Mouse (Mus musculus) neural tube, embryonic 15.5 days (tissue): ENCODE measurements around the gene Nr1h4. TPM values are rescaled to one million over a fixed set of nuclear protein-coding genes. Genes with fewer than 3 reads are reported as not detected.

Experiments
- ATAC-seq: fragments of 200-750 bp; cut with Nextera tagmentation; 2 replicates; pipeline ENCODE4 v1.8.0; 2017; ENCODE audit warnings: mild to moderate bottlenecking, moderate TSS enrichment, moderate library complexity; ENCODE audit not compliant: low FRiP score
- H3K27ac ChIP-seq: fragments of 300-500 bp; sonication (generic); replicated peaks from 2 replicates; pipeline ENCODE4 v1.5.1; 2015; ENCODE audit warnings: mild to moderate bottlenecking, inconsistent platforms
- H3K27me3 ChIP-seq: fragments of 300-500 bp; sonication (generic); replicated peaks from 2 replicates; pipeline ENCODE4 v1.6.1; 2015; ENCODE audit warnings: inconsistent platforms
- H3K36me3 ChIP-seq: fragments of 300-500 bp; sonication (generic); 2 replicates; pipeline ENCODE4 v1.6.1; 2015; ENCODE audit warnings: inconsistent platforms
- H3K4me1 ChIP-seq: fragments of 300-500 bp; sonication (generic); 2 replicates; pipeline ENCODE4 v1.6.1; 2015; ENCODE audit warnings: inconsistent platforms
- H3K4me2 ChIP-seq: fragments of 300-500 bp; sonication (generic); 2 replicates; pipeline ENCODE4 v1.6.1; 2015; ENCODE audit warnings: inconsistent platforms, mild to moderate bottlenecking, moderate library complexity
- H3K4me3 ChIP-seq: fragments of 300-500 bp; sonication (generic); replicated peaks from 2 replicates; pipeline ENCODE4 v1.5.1; 2015; ENCODE audit warnings: mild to moderate bottlenecking, inconsistent platforms
- H3K9ac ChIP-seq: fragments of 300-500 bp; sonication (generic); replicated peaks from 2 replicates; pipeline ENCODE4 v1.6.1; 2015; ENCODE audit warnings: mild to moderate bottlenecking, inconsistent platforms
- H3K9me3 ChIP-seq: fragments of 300-500 bp; sonication (generic); replicated peaks from 2 replicates; pipeline ENCODE4 v1.6.1; 2016; ENCODE audit warnings: inconsistent platforms
- WGBS: fragments of 180-500 bp; shearing (Covaris S2); methylation state at CpG from one replicate; pipeline ENCODE4 v1.1.7; 2015; ENCODE audit warnings: mixed read lengths; 5-methylcytosine and 5-hydroxymethylcytosine counted together
- polyA plus RNA-seq: library from polyadenylated mRNA; unstranded; fragments of >200 nt; fragmentation: Nextera tagmentation; extraction: Ambion mirVana; gene quantifications from 2 replicates; pipeline ENCODE4 v1.2.1, GENCODE M21; 2015

Gene Nr1h4
- polyA plus RNA-seq, 1 experiment from 2014 or later = not detected

DNA sequence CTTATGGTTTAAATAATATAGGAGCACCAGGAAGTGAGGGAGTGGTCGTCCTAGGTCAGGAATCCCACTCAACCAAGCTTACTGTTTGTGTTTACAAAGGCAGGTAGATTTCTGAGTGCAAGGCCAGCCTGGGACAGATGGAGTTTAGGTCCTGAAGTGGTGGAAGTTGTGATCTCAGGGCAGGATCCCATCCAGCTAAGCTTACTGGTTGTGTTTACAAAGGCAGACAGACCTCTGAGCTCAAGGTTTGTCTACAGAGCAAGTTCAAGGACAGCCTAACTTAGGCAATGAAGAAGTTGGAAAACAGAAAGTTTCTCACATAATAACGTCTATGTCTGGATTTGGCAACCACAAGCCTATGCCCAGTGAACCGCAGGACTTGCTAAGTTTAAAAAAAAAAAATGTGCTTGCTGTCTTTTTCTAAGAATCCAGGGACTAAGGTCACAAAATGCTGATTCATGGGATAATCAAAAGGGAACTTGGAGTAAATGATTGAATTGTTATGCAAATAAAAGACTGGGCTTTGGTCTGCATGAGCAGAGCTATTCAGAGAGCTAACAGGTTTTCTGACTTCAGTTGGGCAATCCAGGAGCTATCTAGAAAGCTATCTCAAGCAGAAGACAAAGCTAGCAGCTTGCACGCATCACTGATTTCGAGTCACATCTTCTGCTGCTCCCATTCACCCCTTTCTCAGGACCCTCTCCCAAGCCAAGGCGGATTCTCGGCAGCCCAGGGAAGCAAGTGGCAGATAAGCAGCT is 62.6 kb downstream of the Nr1h4 start:
- Histone ChIP-seq H3K4me1 (no peaks in the 10 kb centered on the region), H3K9me3 (0 out of 2 replicates have a peak, but pooled peaks cover 4% of the 10 kb centered on the region), H3K4me2 (no peak overlapping the region), H3K9ac (no peak overlapping the region), H3K27ac (no peak overlapping the region), H3K4me3 (no peak overlapping the region), H3K27me3 (no peaks in the 10 kb centered on the region), H3K36me3 (no peaks in the 10 kb centered on the region)
- 54% methylated on average over 7 of the region's 7 CpGs for WGBS
- ATAC-seq = no peak

GRCm38 (mm10) chr10:89464760-89465405 is 68.5 kb downstream of the Nr1h4 start:
- Histone ChIP-seq H3K4me2 (no peak overlapping the region), H3K9me3 (no peaks in the 10 kb centered on the region), H3K36me3 (no peaks in the 10 kb centered on the region), H3K4me3 (no peak overlapping the region), H3K27me3 (no peaks in the 10 kb centered on the region), H3K27ac (no peak overlapping the region), H3K9ac (no peak overlapping the region), H3K4me1 (no peaks in the 10 kb centered on the region)
- ATAC-seq = no peak
- 94% methylated on average over 4 of the region's 4 CpGs for WGBS

DNA sequence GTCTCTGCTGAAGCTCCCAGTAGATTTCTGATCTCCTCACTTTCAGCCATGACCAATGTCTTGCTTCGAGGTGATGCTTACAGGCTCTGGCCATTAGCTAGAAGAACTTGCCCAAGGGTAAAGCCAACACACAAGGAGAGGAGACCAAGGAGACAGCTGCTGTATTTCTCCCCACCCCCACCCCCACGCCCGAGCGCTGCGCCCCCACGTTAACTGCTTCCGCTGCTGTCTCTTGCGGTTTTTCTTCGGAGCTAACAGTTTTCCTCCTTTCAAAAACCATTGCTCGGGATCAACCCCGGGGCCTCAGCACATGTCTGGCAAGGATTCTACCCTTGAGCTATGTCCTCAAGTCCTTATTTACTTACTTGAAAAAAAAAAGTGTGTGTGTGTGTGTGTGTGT is 70.5 kb downstream of the Nr1h4 start:
- Histone ChIP-seq H3K27ac (no peak overlapping the region), H3K9me3 (no peaks in the 10 kb centered on the region), H3K4me3 (no peak overlapping the region), H3K4me1 (no peaks in the 10 kb centered on the region), H3K9ac (no peak overlapping the region), H3K27me3 (no peaks in the 10 kb centered on the region), H3K4me2 (no peak overlapping the region), H3K36me3 (no peaks in the 10 kb centered on the region)
- 80% methylated on average over 11 of the region's 11 CpGs for whole genome bisulfite sequencing
- ATAC-seq = no peak

DNA sequence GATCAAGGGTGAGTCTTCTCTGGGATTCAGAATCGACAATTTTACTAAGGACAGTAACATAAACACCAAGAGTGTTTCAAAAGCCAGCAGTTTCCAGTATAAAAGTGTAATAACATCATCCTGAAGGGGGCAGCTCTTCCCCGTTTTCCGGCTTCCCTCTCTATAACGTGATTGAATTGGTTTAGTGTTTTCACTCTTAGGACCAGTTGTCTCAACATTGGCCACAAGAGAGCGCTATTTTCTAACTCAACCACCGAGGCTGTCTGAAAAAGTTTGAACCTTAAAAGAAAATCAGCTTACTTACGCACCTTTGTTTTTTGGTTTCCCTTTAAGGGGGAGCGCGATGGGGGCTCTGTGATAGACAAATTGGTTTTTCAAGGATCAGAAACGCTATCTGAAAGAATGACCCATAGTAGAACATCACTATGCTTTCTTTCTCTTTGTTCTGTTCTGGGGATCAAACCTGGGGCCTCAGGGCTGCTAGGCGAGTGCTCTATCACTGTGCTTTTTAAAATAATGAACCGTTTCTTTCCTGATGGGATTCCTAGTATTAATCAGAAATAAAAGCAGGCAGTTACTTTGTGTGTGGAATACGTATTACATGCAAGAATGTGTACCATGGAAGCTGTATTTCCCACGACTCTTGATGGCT is 71.4 kb downstream of the Nr1h4 start:
- WGBS = 18% methylated on average over 14 of the region's 14 CpGs
- Histone ChIP-seq H3K9me3 (no peaks in the 10 kb centered on the region), H3K4me3 (no peak overlapping the region), H3K9ac (no peak overlapping the region), H3K4me2 (no peak overlapping the region), H3K36me3 (no peaks in the 10 kb centered on the region), H3K27me3 (no peaks in the 10 kb centered on the region), H3K27ac (no peak overlapping the region), H3K4me1 (no peaks in the 10 kb centered on the region)
- ATAC-seq = peak; percentile 90

- Histone ChIP-seq H3K9me3 (no peaks in the 10 kb centered on the region), H3K27ac (no peak overlapping the region), H3K9ac (no peak overlapping the region), H3K36me3 (no peaks in the 10 kb centered on the region), H3K4me2 (no peak overlapping the region), H3K27me3 (no peaks in the 10 kb centered on the region), H3K4me1 (no peaks in the 10 kb centered on the region), H3K4me3 (no peak overlapping the region)
- WGBS = 68% methylated on average over 11 of the region's 11 CpGs
- no peak for ATAC-seq
Measured at GRCm38 (mm10) chr10:89460972-89461371, 72.4 kb downstream of the Nr1h4 start.

GRCm38 (mm10) chr10:89458770-89459169 is 74.6 kb downstream of the Nr1h4 start:
- Histone ChIP-seq H3K36me3 (no peaks in the 10 kb centered on the region), H3K27ac (no peak overlapping the region), H3K9ac (no peak overlapping the region), H3K4me1 (no peaks in the 10 kb centered on the region), H3K27me3 (no peaks in the 10 kb centered on the region), H3K4me3 (no peak overlapping the region), H3K4me2 (no peak overlapping the region), H3K9me3 (no peaks in the 10 kb centered on the region)
- WGBS = 79% methylated on average over 3 of the region's 3 CpGs
- no peak for ATAC-seq

DNA sequence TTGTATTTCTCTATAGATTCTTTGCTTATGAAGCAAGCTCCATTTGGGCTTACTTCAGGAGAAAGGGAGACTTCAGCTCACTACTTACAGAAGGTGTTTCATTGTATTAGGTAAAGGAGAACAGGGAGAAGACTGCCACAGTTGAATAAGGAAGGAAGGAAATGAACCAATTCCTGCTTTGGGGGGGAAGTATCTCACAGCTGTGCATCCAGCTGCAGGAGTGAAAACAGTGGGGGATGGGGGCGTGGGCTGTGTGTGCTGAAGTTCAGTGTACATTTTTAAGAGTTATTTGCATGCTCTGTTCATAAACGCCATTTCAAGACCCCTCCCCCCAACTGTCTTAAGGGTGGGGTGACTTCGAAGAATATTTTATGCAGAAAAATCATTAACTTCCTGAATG is 79.6 kb downstream of the Nr1h4 start:
- no peaks in the 10 kb centered on the region for H3K4me1 ChIP-seq
- no peak overlapping the region for H3K4me2 ChIP-seq
- H3K9me3 ChIP-seq = no peaks in the 10 kb centered on the region
- no peaks in the 10 kb centered on the region for H3K27me3 ChIP-seq
- ATAC-seq = no peak
- H3K36me3 ChIP-seq = no peaks in the 10 kb centered on the region
- no peak overlapping the region for H3K4me3 ChIP-seq
- no peak overlapping the region for H3K9ac ChIP-seq
- no peak overlapping the region for H3K27ac ChIP-seq
- 86% methylated on average over 3 of the region's 3 CpGs for WGBS

- ATAC-seq = no peak
- WGBS = 86% methylated on average over 15 of the region's 15 CpGs
- no peaks in the 10 kb centered on the region for H3K27me3 ChIP-seq
- no peaks in the 10 kb centered on the region for H3K4me1 ChIP-seq
- no peak overlapping the region for H3K4me3 ChIP-seq
- H3K9ac ChIP-seq = no peak overlapping the region
- no peaks in the 10 kb centered on the region for H3K9me3 ChIP-seq
- H3K4me2 ChIP-seq = no peak overlapping the region
- H3K27ac ChIP-seq = no peak overlapping the region
- H3K36me3 ChIP-seq = no peaks in the 10 kb centered on the region
Measured at GRCm38 (mm10) chr10:89453068-89453641, 80.2 kb downstream of the Nr1h4 start.

DNA sequence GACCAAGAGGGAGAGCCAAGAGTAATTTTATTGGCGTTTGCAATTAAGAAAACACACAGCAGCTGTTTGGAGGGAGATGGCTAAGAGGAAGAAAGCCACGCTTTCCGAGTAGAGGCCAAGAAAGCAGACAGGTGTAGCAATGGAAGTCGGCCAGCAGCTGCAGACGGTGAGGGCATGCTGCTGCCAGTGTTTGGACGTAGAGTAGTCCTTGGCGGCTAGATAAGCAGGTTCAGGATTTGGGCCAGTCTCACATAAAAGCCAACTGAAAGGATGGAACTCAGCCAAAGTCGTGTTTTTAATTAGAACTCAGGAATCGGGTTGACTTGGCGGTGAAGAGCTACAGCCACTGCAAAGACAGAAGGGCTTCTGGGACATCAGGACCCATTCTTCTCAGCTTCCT is 83.0 kb downstream of the Nr1h4 start:
- Histone ChIP-seq H3K4me2 (no peak overlapping the region), H3K9me3 (no peaks in the 10 kb centered on the region), H3K27me3 (peaks cover 4% of the 10 kb centered on the region; the same call in 1 of the 2 replicates), H3K4me3 (no peak overlapping the region), H3K36me3 (no peaks in the 10 kb centered on the region), H3K4me1 (no peaks in the 10 kb centered on the region), H3K9ac (no peak overlapping the region), H3K27ac (no peak overlapping the region)
- 70% methylated on average over 10 of the region's 10 CpGs for WGBS
- ATAC-seq = no peak

GRCm38 (mm10) chr10:89444381-89444780 is 89.0 kb downstream of the Nr1h4 start:
- 36% methylated on average over 3 of the region's 3 CpGs for WGBS
- H3K4me1 ChIP-seq = peaks cover 14% of the 10 kb centered on the region
- H3K27ac ChIP-seq = peak overlapping the region; percentile 61; the same call in 1 of the 2 replicates
- no peaks in the 10 kb centered on the region for H3K9me3 ChIP-seq
- H3K4me2 ChIP-seq = peak overlapping the region; percentile 88
- peaks cover 12% of the 10 kb centered on the region for H3K27me3 ChIP-seq
- peak overlapping the region; percentile 79 for H3K4me3 ChIP-seq
- no peaks in the 10 kb centered on the region for H3K36me3 ChIP-seq
- H3K9ac ChIP-seq = peak overlapping the region; percentile 62; the same call in 1 of the 2 replicates
- ATAC-seq = no peak

DNA sequence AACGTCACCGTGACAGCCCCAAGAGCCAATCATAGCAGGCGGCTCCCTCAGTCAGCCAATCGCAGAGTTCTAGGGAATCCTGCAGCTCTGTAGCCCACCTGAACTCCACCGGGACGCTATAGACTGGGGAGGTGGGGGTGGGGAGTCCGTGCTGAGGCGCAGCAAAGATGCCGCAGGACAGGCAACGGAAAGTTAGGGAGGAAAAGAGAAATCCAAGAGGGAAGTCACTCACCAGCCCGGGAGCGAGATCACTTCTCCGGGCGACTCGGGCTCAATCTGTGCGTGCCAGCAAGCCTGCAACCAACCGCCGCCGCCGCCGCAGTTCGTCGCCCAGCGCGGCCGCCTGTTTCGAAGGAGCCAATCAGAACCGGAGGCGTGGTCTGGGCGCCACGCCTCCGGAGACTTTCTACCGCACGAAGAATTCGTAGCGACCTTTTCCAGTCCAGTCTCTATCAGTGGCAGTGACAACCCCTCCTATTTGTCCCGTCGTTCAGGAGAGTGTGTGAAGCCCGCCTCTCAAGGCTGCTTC is 89.7 kb downstream of the Nr1h4 start, which contains the start of gene Gas2l3:
Gas2l3 (minus strand) TSS at position 345 of the 529 bp plus-strand sequence.
- Histone ChIP-seq H3K4me2 (peak within 1 kb of the TSS; percentile 88), H3K27me3 (peaks cover 15% of the 10 kb centered on the region), H3K4me1 (peaks cover 14% of the 10 kb centered on the region), H3K27ac (peak within 1 kb of the TSS; percentile 63), H3K9ac (peak within 1 kb of the TSS; percentile 62), H3K4me3 (peak within 1 kb of the TSS; percentile 79), H3K9me3 (no peaks in the 10 kb centered on the region), H3K36me3 (no peaks in the 10 kb centered on the region)
- WGBS = under 1% methylated on average over 39 of the region's 39 CpGs
- ATAC-seq = peak; percentile 97
